Mouse (Mus musculus): ENCODE measurements around the gene Rabl6. TPM values are rescaled to one million over a fixed set of nuclear protein-coding genes. Genes with fewer than 3 reads are reported as not detected.

Rabl6 gene
- polyA plus RNA-seq, 1 experiment: 158 TPM

GRCm38 (mm10) chr2:25627811-25628210 lies 19.5 kb upstream of the Rabl6 start, which contains the start of gene Fcna:
Gene Fcna (minus strand): TSS chr2:25628030.
- H3K4me3 ChIP-seq (ENCODE audit: insufficient read depth, low read length): no peak within 1 kb of the TSS
- H3K27ac ChIP-seq (ENCODE audit: insufficient read depth, low read length): no peak within 1 kb of the TSS
- TF ChIP-seq POLR2A (IDR thresholded peaks at IDR 0.05; ENCODE audit: extremely low read depth, insufficient read depth, low read length): no peak
- TF ChIP-seq CTCF (IDR thresholded peaks at IDR 0.05; ENCODE audit: extremely low read depth, insufficient read depth, low read length): no peak
- no peaks in the 10 kb centered on the region for H3K4me1 ChIP-seq (ENCODE audit: control insufficient read depth, insufficient read depth, low read length)

GRCm38 (mm10) chr2:25625986-25626385 lies 17.7 kb upstream of the Rabl6 start:
- TF ChIP-seq POLR2A (IDR thresholded peaks at IDR 0.05; ENCODE audit: extremely low read depth, insufficient read depth, low read length) (no peak), CTCF (IDR thresholded peaks at IDR 0.05; ENCODE audit: extremely low read depth, insufficient read depth, low read length) (no peak)

GRCm38 (mm10) chr2:25621229-25622200 lies 13.2 kb upstream of the Rabl6 start, which contains the start of gene Tmem141:
Gene Tmem141 (minus strand): TSS chr2:25622005.
- Histone ChIP-seq H3K27ac (ENCODE audit: insufficient read depth, low read length) (peak within 1 kb of the TSS; percentile 47), H3K4me3 (ENCODE audit: insufficient read depth, low read length) (peak within 1 kb of the TSS; percentile 73), H3K4me1 (ENCODE audit: control insufficient read depth, insufficient read depth, low read length) (no peaks in the 10 kb centered on the region)
- TF ChIP-seq CTCF (IDR thresholded peaks at IDR 0.05; ENCODE audit: extremely low read depth, insufficient read depth, low read length) (peak; percentile 48), POLR2A (IDR thresholded peaks at IDR 0.05; ENCODE audit: extremely low read depth, insufficient read depth, low read length) (peak; percentile 55; the same call in 1 of the 2 replicates)

More at GRCm38 (mm10) chr2:25625986-25626385, 17.7 kb upstream of the Rabl6 start:
- H3K4me1 ChIP-seq (ENCODE audit: control insufficient read depth, insufficient read depth, low read length): no peaks in the 10 kb centered on the region
- H3K27ac ChIP-seq (ENCODE audit: insufficient read depth, low read length): no peak overlapping the region
- H3K4me3 ChIP-seq (ENCODE audit: insufficient read depth, low read length): no peak overlapping the region

- Histone ChIP-seq H3K4me1 (ENCODE audit: control insufficient read depth, insufficient read depth, low read length) (no peaks in the 10 kb centered on the region), H3K4me3 (ENCODE audit: insufficient read depth, low read length) (peak overlapping the region; percentile 73; the same call in 1 of the 2 replicates), H3K27ac (ENCODE audit: insufficient read depth, low read length) (no peak overlapping the region)
- TF ChIP-seq POLR2A (IDR thresholded peaks at IDR 0.05; ENCODE audit: extremely low read depth, insufficient read depth, low read length) (no peak), CTCF (IDR thresholded peaks at IDR 0.05; ENCODE audit: extremely low read depth, insufficient read depth, low read length) (no peak)
These were observed 12.5 kb upstream of the Rabl6 start for GRCm38 (mm10) chr2:25620852-25621228.

GRCm38 (mm10) chr2:25620386-25620785 lies 12.1 kb upstream of the Rabl6 start:
- no peak for TF ChIP-seq POLR2A (IDR thresholded peaks at IDR 0.05; ENCODE audit: extremely low read depth, insufficient read depth, low read length)
- no peak for TF ChIP-seq CTCF (IDR thresholded peaks at IDR 0.05; ENCODE audit: extremely low read depth, insufficient read depth, low read length)
- no peak overlapping the region for H3K27ac ChIP-seq (ENCODE audit: insufficient read depth, low read length)
- H3K4me1 ChIP-seq (ENCODE audit: control insufficient read depth, insufficient read depth, low read length): no peaks in the 10 kb centered on the region
- H3K4me3 ChIP-seq (ENCODE audit: insufficient read depth, low read length): no peak overlapping the region

GRCm38 (mm10) chr2:25617578-25617977 lies 9.3 kb upstream of the Rabl6 start, which contains the start of gene Ccdc183:
Gene Ccdc183 (minus strand): TSS chr2:25617678.
- no peak within 1 kb of the TSS for H3K27ac ChIP-seq (ENCODE audit: insufficient read depth, low read length)
- TF ChIP-seq CTCF (IDR thresholded peaks at IDR 0.05; ENCODE audit: extremely low read depth, insufficient read depth, low read length): no peak
- no peak for TF ChIP-seq POLR2A (IDR thresholded peaks at IDR 0.05; ENCODE audit: extremely low read depth, insufficient read depth, low read length)
- H3K4me1 ChIP-seq (ENCODE audit: control insufficient read depth, insufficient read depth, low read length): no peaks in the 10 kb centered on the region
- H3K4me3 ChIP-seq (ENCODE audit: insufficient read depth, low read length): no peak within 1 kb of the TSS

- no peak overlapping the region for H3K4me3 ChIP-seq (ENCODE audit: insufficient read depth, low read length)
These were observed 8.1 kb upstream of the Rabl6 start for GRCm38 (mm10) chr2:25616398-25616797.

GRCm38 (mm10) chr2:25608671-25609070 lies 350 bp upstream of the Rabl6 start:
- H3K27ac ChIP-seq (ENCODE audit: insufficient read depth, low read length): no peak overlapping the region

More at GRCm38 (mm10) chr2:25616398-25616797, 8.1 kb upstream of the Rabl6 start:
- H3K27ac ChIP-seq (ENCODE audit: insufficient read depth, low read length): no peak overlapping the region
- no peak for TF ChIP-seq POLR2A (IDR thresholded peaks at IDR 0.05; ENCODE audit: extremely low read depth, insufficient read depth, low read length)
- TF ChIP-seq CTCF (IDR thresholded peaks at IDR 0.05; ENCODE audit: extremely low read depth, insufficient read depth, low read length): no peak
- H3K4me1 ChIP-seq (ENCODE audit: control insufficient read depth, insufficient read depth, low read length): no peaks in the 10 kb centered on the region

GRCm38 (mm10) chr2:25602526-25602925 lies 5.8 kb downstream of the Rabl6 start:
- Histone ChIP-seq H3K27ac (ENCODE audit: insufficient read depth, low read length) (no peak overlapping the region), H3K4me1 (ENCODE audit: control insufficient read depth, insufficient read depth, low read length) (peaks cover 5% of the 10 kb centered on the region), H3K4me3 (ENCODE audit: insufficient read depth, low read length) (no peak overlapping the region)
- TF ChIP-seq CTCF (IDR thresholded peaks at IDR 0.05; ENCODE audit: extremely low read depth, insufficient read depth, low read length): no peak
- TF ChIP-seq POLR2A (IDR thresholded peaks at IDR 0.05; ENCODE audit: extremely low read depth, insufficient read depth, low read length): no peak

More at GRCm38 (mm10) chr2:25608671-25609070, 350 bp upstream of the Rabl6 start:
- H3K4me1 ChIP-seq (ENCODE audit: control insufficient read depth, insufficient read depth, low read length): peaks cover 7% of the 10 kb centered on the region
- H3K4me3 ChIP-seq (ENCODE audit: insufficient read depth, low read length): peak overlapping the region; percentile 72
- no peak for TF ChIP-seq CTCF (IDR thresholded peaks at IDR 0.05; ENCODE audit: extremely low read depth, insufficient read depth, low read length)
- TF ChIP-seq POLR2A (IDR thresholded peaks at IDR 0.05; ENCODE audit: extremely low read depth, insufficient read depth, low read length): no peak

Data from cortical plate, adult 2 months (tissue).